Mouse (Mus musculus): ENCODE results near the gene Slc2a8. TPM values are rescaled to one million over a fixed set of nuclear protein-coding genes. Genes with fewer than 3 reads are reported as not detected.

Gene Slc2a8
- polyA plus RNA-seq, 2 experiments = 4.9 to 5.1 TPM

DNA sequence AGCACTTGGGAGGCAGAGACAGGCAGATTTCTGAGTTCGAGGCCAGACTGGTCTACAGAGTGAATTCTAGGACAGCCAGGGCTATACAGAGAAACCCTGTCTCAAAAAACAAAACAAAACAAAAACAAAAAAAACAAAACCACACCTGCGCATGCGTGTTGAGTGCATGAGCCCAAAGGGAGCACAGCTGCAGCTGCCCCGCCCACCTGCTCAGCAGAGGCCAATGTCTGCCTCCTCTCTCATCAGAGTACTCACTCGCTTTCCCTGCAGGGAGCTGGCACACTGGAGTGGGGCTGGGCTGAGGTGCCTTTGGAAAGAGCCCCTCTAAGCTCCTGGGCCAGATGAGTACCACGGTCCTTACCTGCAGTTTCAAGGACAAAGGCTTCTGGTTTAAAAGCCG lies 50.2 kb downstream of the Slc2a8 start:
- WGBS (ENCODE audit: insufficient replicate concordance) = 68% methylated on average over 7 of the region's 7 CpGs
- no peak overlapping the region for H3K4me2 ChIP-seq (ENCODE audit: low read depth)

DNA sequence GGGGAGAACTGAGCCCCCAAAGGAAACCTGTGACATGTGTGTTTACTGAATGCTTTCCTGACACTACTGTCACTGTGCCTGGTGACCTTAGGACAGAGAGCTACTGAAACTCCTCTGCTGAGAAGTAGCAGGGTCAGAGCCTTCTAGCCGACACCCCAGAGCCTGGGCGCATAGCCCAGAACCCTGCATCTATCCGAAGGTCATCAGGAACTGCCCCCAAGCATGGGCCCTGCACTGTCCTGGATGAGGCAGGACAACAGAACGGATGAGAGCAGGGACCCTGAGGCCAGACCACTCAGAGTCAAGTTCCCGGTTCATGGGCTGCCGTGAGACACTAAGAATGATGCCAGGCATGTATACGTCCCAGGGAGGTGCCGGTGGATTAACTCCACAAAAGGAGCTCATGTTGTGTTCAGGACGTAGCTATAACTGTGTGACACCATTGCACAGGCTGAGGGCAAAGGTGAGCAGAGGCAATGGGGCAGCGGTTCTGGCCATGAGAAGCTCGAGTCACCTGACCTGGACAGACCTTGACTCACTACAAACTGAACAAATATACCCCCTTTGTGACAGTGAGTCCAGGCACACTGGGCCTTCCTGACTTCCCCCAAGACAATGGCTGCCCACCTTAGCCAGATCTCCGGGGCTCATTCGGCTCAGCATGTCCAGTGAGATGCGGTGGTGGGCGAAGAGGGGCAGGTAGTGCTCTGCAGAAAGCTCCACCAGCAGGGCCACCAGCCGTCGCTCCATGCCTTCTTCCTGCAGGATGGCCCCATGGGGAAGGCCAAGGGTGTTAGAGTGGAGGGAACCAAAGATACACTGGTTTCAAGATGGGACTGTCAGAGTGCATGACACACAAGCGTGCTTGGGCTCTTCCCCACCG lies 52.7 kb downstream of the Slc2a8 start:
- TF ChIP-seq EP300 (IDR thresholded peaks at IDR 0.05; ENCODE audit: low read depth) (no peak), CTCF (IDR thresholded peaks at IDR 0.05; ENCODE audit: low read depth) (no peak)
- Histone ChIP-seq H3K27ac (no peak overlapping the region), H3K27me3 (ENCODE audit: control insufficient read depth, insufficient read depth, low read length) (no peaks in the 10 kb centered on the region), H3K9me3 (ENCODE audit: control insufficient read depth, low read length) (no peaks in the 10 kb centered on the region), H3K4me3 (ENCODE audit: insufficient read depth in 1 of 2, low read depth in 2 of 2, low read length in 2 of 2) (no peak overlapping the region), H3K36me3 (replicated peaks; ENCODE audit: control insufficient read depth, insufficient read depth, low read depth) (no peaks in the 10 kb centered on the region), H3K4me2 (ENCODE audit: low read depth) (no peak overlapping the region), H3K4me1 (replicated peaks; ENCODE audit: control insufficient read depth in 2 of 2, insufficient read depth in 2 of 2, low read length in 1 of 2) (no peaks in the 10 kb centered on the region), H3K9ac (replicated peaks) (no peak overlapping the region)
- 74% methylated on average over 19 of the region's 19 CpGs for WGBS (ENCODE audit: insufficient replicate concordance)
- ATAC-seq (ENCODE audit: insufficient read depth) (peak; percentile 48; the same call in 1 of the 2 replicates), DNase-seq (ENCODE audit: low read depth in 3 of 3, low spot score in 3 of 3) (no peak)

More for the DNA sequence above, 50.2 kb downstream of the Slc2a8 start:
- no peak for ATAC-seq (ENCODE audit: insufficient read depth)
- no peaks in the 10 kb centered on the region for H3K36me3 ChIP-seq (replicated peaks; ENCODE audit: control insufficient read depth, insufficient read depth, low read depth)
- no peak overlapping the region for H3K27ac ChIP-seq
- no peaks in the 10 kb centered on the region for H3K27me3 ChIP-seq (ENCODE audit: control insufficient read depth, insufficient read depth, low read length)
- DNase-seq (ENCODE audit: low read depth in 3 of 3, low spot score in 3 of 3) = no peak
- no peaks in the 10 kb centered on the region for H3K4me1 ChIP-seq (replicated peaks; ENCODE audit: control insufficient read depth in 2 of 2, insufficient read depth in 2 of 2, low read length in 1 of 2)
- no peak for TF ChIP-seq CTCF (IDR thresholded peaks at IDR 0.05; ENCODE audit: low read depth)
- H3K9ac ChIP-seq (replicated peaks) = no peak overlapping the region
- no peak overlapping the region for H3K4me3 ChIP-seq (ENCODE audit: insufficient read depth in 1 of 2, low read depth in 2 of 2, low read length in 2 of 2)
- no peaks in the 10 kb centered on the region for H3K9me3 ChIP-seq (ENCODE audit: control insufficient read depth, low read length)

DNA sequence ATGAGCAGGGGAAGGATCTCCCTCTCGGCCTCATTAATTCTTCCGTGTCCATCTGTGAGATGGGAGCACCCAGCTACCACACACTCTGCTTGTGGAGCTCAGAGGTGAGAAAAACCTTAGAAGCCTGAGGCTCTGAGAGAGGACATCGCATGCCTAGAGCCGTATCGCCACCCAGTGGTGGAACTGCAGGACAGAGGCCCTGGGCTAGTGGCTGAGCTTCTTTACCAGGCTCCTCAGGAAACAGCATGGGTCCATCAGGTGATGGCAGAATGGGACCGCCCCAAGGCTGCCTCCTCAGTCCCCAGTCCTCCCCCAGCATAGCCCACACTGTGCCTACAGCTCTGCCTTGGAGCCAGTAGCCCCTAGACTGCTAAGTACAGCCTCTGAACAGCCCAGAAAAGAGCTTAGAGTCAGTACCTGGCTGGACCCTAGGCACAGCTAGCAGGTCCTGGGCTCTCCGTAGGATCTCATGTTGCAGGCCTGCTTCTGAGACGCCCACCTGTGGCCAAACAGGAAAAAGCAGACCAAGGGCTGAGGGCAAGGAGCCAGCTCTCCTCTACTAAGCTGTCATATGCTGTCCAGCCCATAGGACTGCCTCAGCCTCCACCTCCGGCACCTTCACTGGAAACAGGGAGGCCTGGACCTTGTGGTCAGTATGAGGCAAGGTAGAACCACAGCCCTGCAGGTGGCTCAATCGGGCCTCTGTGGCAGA lies 53.5 kb downstream of the Slc2a8 start:
- ATAC-seq (ENCODE audit: insufficient read depth) (peak; percentile 24; the same call in 1 of the 2 replicates), DNase-seq (ENCODE audit: low read depth in 3 of 3, low spot score in 3 of 3) (no peak)
- Histone ChIP-seq H3K9me3 (ENCODE audit: control insufficient read depth, low read length) (no peaks in the 10 kb centered on the region), H3K36me3 (replicated peaks; ENCODE audit: control insufficient read depth, insufficient read depth, low read depth) (no peaks in the 10 kb centered on the region), H3K4me1 (replicated peaks; ENCODE audit: control insufficient read depth in 2 of 2, insufficient read depth in 2 of 2, low read length in 1 of 2) (no peaks in the 10 kb centered on the region), H3K4me3 (ENCODE audit: insufficient read depth in 1 of 2, low read depth in 2 of 2, low read length in 2 of 2) (no peak overlapping the region), H3K27me3 (ENCODE audit: control insufficient read depth, insufficient read depth, low read length) (no peaks in the 10 kb centered on the region), H3K27ac (no peak overlapping the region), H3K9ac (replicated peaks) (no peak overlapping the region), H3K4me2 (ENCODE audit: low read depth) (no peak overlapping the region)
- TF ChIP-seq CTCF (IDR thresholded peaks at IDR 0.05; ENCODE audit: low read depth) (peak; percentile 84), EP300 (IDR thresholded peaks at IDR 0.05; ENCODE audit: low read depth) (no peak)
- 28% methylated on average over 10 of the region's 10 CpGs for WGBS (ENCODE audit: insufficient replicate concordance)

DNA sequence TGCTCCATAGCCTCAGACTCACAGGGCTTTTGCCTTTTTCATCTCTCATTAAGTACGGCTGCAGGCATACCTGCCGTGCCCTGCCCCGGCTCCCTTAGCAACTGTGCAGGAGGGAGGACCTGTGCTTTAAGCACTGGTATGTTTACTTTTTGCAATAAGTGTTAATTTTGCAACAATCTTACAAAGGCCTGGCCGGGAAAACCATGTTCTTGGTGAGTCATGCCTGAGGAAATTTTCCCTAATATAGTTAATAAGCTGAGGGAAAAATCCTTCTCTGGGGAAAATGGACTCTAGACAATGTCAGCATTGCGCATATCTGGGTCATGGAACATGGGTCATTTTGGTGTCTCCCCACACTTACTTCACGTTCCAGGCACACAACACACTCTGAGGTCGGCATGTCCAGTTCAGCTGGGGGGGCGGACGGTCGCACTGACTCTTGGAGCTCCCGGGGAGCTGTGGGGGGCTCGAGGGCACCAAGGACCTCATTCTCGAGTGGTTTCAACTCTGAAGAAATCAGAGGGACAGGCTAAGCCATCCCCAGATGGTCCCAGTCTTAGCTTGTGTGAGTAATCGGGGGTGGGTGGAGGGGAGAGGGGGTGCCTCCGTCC lies 54.2 kb downstream of the Slc2a8 start:
- Histone ChIP-seq H3K9me3 (ENCODE audit: control insufficient read depth, low read length) (no peaks in the 10 kb centered on the region), H3K4me3 (ENCODE audit: insufficient read depth in 1 of 2, low read depth in 2 of 2, low read length in 2 of 2) (no peak overlapping the region), H3K4me1 (replicated peaks; ENCODE audit: control insufficient read depth in 2 of 2, insufficient read depth in 2 of 2, low read length in 1 of 2) (no peaks in the 10 kb centered on the region), H3K27ac (no peak overlapping the region), H3K4me2 (ENCODE audit: low read depth) (no peak overlapping the region), H3K9ac (replicated peaks) (no peak overlapping the region), H3K36me3 (replicated peaks; ENCODE audit: control insufficient read depth, insufficient read depth, low read depth) (no peaks in the 10 kb centered on the region), H3K27me3 (ENCODE audit: control insufficient read depth, insufficient read depth, low read length) (no peaks in the 10 kb centered on the region)
- TF ChIP-seq EP300 (IDR thresholded peaks at IDR 0.05; ENCODE audit: low read depth) (no peak), CTCF (IDR thresholded peaks at IDR 0.05; ENCODE audit: low read depth) (no peak)
- no peak for ATAC-seq (ENCODE audit: insufficient read depth)
- no peak for DNase-seq (ENCODE audit: low read depth in 3 of 3, low spot score in 3 of 3)
- 67% methylated on average over 15 of the region's 15 CpGs for WGBS (ENCODE audit: insufficient replicate concordance)
